Mouse (Mus musculus) brain, embryonic 14.5 days (tissue): ENCODE results near the gene Tbc1d8.

Experiments used
- CTCF ChIP-seq: fragments of 200-500 bp; IDR thresholded peaks from 2 replicates; pipeline ENCODE4 v1.5.1; 2012; ENCODE audit warnings: inconsistent platforms, mild to moderate bottlenecking, moderate library complexity, borderline replicate concordance; ENCODE audit not compliant: insufficient read depth, insufficient read length; ENCODE audit errors: extremely low read depth
- POLR2A ChIP-seq: fragments of 200-500 bp; IDR thresholded peaks from 2 replicates; pipeline ENCODE4 v1.6.1; 2012; ENCODE audit warnings: mild to moderate bottlenecking, inconsistent platforms, borderline replicate concordance; ENCODE audit not compliant: poor library complexity, insufficient read depth, insufficient read length, severe bottlenecking; ENCODE audit errors: extremely low read depth

- TF ChIP-seq CTCF (no peak), POLR2A (no peak)
Measured at GRCm38 (mm10) chr1:39376726-39377240, 101.8 kb downstream of the Tbc1d8 start.
